Mouse (Mus musculus): ENCODE measurements at regions not wholly inside any gene's neighbourhood (a gene's known extent, or its start where the extent isn't known, plus 50 kb on each side); places are given as distances from the start of the nearest gene placed in this dataset.

- no peak for DNase-seq
Measured at GRCm38 (mm10) chr13:69294483-69294882, 239.1 kb upstream of the Nsun2 start.

- DNase-seq: no peak
Measured at GRCm38 (mm10) chr13:69303316-69303715, 230.2 kb upstream of the Nsun2 start.

- DNase-seq: no peak
Measured at GRCm38 (mm10) chr13:69330412-69331000, 203.0 kb upstream of the Nsun2 start.

GRCm38 (mm10) chr13:69331537-69332435 lies 201.8 kb upstream of the Nsun2 start:
- DNase-seq: no peak

DNA sequence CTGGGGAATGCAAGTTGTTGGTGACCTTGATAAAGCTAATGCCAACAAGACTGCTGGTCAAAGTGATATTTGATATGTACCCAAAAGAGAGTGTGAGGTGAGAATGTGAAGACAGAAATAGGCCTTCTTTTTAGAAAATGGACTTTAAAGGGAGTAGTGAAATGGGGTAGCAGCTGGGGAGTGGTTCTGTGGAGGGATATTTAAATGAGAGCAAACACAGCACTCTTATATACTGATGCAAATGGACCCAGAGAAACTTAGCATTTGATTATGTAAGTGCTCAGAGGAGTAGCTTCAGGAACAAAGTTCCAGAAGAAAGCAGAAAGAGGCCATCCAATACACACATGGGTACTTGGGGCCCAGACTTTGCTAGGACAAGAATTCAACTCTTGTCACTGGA lies 189.7 kb upstream of the Nsun2 start:
- no peak for DNase-seq

GRCm38 (mm10) chr13:69357435-69357834 lies 176.1 kb upstream of the Nsun2 start:
- peak; percentile 17 for DNase-seq

DNA sequence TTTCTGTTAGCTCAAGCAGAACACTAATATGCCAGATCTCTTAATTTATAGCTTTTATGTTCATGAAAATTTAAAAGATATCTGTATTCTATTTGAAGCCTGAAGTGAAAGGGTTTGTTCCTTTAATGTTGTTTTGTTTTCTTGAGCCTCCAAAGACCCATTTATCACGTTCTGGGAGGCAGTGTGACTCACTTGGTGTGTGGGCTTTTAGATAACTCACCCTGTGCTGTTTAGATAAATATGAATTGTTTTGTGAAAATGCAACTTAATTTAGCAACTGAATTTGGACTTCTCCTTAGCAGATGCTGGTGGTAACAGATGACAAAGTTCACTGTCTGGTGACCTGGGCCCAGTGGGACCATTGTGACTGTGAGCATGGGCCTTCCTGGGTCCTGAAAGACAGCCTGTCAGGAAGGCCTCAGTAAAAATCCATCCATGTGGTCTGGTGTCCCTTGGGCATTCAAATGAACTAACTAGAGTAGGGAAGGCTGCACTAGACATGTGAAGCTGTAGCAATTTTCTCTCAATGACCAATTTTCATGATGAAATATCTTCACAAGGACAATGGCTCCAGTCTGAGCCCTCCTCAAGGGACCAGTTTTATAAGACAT lies 167.6 kb upstream of the Nsun2 start:
- no peak for DNase-seq

DNA sequence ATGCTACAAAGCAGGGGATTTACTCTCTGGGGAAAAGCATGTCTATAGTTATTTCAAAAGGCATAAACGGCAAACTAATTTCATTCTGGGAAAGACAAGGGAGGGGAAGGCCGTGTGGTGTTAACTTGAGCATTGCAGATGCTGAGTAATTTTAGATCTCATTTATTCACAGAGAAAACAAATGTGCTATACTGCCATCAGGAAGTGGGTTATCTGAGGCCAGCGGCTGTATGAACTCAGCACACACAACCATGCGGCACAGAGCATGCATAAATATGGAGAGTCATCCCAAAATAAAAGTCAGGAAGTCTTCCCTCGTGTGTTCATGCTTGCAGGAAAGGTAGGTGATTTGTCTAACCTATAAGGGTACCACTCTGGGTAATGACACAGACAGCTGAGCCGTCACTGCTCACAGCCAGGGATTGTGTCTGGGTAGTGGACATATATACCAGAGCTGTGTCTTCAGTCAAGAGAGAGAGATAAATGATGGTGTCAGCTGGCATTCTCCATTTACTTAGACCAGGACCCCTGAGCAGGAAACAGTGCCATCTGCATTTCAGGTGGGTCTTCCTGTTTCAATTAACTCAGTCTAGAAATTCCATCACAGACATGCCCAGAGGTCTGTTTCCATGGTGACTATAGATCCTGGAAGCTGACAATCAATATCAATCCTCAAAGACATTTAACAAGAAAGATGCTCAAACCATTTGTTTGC lies 160.3 kb upstream of the Nsun2 start:
- DNase-seq: no peak

- no peak for DNase-seq
Measured at GRCm38 (mm10) chr13:69373816-69374142, 159.8 kb upstream of the Nsun2 start.

GRCm38 (mm10) chr13:69380403-69380802 lies 153.1 kb upstream of the Nsun2 start:
- DNase-seq: no peak

DNA sequence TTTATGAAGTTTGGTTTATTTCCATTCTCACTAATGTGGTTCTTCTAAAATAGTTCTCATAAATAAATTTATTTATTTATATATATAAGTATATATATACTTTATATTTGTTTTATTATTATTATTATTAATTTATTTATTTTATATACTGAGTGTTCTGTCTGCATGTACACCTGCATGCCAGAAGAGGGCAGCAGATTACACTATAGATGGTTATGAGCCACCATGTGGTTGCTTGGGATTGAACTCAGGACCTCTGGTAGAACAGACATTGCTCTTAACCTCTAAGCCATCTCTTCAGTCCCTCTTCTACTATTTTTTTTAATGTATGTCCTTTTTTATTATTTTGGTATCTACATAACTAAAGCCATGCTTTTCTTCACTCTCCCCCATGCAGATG lies 148.8 kb upstream of the Nsun2 start:
- DNase-seq: no peak

- DNase-seq: no peak
Measured at GRCm38 (mm10) chr13:69392917-69393827, 140.4 kb upstream of the Nsun2 start.

- no peak for DNase-seq
Measured at GRCm38 (mm10) chr13:69394544-69394943, 139.0 kb upstream of the Nsun2 start.

DNA sequence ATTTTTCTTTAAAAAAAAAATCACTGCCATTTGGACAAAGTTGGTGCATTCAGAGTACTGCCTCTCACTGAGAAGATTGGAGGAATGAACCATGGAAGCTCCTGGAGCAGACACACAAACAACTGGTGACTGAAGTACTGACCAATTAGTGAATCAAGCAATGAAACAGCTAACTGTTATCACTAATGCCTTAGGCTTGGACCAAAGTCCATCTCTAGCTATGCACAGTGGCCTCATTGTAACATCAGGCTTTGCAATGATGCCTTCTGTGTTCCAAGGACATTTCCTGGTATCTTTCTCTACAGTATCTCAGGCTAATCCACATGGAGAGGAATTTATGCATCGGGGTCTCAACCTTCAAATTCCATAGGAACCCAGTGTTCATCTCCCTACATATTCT lies 123.2 kb upstream of the Nsun2 start:
- no peak for DNase-seq

GRCm38 (mm10) chr13:69414813-69415212 lies 118.7 kb upstream of the Nsun2 start:
- DNase-seq: no peak

- no peak for DNase-seq
Measured at GRCm38 (mm10) chr13:69416726-69417125, 116.8 kb upstream of the Nsun2 start.

DNA sequence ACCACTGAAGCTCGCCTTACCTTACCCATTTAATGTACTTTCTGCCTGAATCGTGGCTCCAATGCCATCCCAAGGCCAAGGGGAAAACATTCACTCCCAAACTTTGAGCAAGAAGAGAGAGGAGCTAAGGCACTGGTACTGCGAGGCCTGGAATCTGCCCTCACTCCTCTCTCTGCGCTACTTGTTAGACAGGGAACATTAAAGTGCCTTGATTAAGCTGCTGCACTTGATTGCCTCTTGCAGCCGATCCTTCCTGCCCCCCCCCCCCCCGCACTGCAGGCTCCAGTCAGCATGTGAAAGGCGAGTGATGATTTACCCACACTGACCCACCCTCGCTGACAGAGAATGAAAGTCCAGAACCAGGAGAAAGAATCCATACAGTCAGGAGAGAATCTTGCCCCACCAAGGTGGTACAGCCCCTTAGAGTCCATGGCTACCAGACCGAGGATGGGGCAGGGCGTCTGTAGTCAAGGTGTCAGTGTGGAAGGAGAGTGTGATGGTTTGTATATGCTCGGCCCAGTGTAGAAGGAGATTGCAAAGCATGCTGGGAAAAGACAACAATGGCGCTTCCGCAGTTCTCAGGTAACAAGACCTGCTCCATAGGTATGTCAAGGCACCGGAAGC lies 115.6 kb upstream of the Nsun2 start:
- no peak for DNase-seq

- DNase-seq: no peak
Measured at GRCm38 (mm10) chr13:69420166-69420565, 113.4 kb upstream of the Nsun2 start.

DNA sequence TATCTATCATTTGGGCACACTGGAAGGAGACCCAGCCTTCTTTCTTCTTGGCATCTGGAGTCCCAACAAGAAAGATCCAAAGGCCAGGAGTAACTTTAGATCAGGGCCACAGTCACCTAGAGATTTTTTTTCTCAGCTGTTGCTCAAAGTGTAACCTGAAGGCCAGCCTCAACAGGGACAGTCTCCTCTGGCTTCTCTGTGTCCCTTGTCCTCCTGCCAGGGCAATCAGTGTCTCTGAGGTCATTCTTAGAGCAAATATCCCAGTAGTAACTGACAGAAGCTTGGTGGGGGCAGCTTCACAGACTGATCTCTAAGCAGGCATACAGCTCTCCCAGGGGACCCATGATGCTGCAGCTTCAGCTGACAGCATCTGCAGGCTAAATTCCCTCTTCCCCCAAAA lies 111.6 kb upstream of the Nsun2 start:
- no peak for DNase-seq

DNA sequence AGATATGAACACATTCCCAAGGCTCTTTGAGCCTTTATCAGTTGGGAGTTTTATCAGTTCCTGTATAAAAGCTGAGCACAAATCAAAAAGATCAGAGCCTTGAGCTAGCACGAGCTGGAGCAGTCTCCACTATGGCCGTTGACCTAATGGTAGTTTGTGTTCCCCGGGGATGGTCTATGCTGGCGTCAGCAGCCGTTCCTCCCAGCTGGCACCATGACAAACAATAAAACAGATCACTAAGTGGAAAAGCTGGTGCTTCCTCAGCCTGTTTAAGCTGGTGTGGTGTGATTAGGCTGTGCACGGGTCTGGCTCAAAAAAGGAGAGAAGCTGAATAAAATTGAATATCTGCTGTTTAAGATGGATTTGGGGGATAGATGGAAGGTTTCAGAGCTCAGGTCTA lies 107.4 kb upstream of the Nsun2 start:
- DNase-seq: peak; percentile 22

DNA sequence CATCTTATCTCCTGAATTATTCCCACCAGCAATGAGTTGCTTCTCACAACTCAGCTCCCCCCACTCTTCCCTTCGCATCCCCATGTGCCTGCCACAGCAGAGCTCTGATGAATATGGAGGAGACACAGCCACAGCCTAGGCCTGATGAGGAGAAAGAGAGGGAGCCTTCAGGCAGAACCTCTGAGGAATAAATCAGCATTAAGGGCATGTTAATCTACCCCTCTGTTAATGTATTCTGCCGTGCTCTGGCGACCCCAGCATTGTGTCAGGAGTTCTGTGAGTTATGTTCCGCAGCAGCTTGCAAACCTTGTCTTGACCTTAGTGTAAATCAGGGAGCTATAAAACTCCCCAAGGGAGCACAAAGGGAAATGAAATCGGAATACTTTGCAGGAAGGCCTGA lies 104.0 kb upstream of the Nsun2 start:
- DNase-seq: no peak

Data from gastrocnemius, postnatal 10 days (tissue).